In genomic region chrX:139216991-139217593, GRCm38 (mm10) we compare ENCODE assay signal across 9 mouse cellular contexts. TPM values are rescaled to one million over a fixed set of nuclear protein-coding genes. Genes with fewer than 3 reads are reported as not detected.
DNase-seq lines count a peak whose midpoint lies in the region; ATAC-seq lines count a peak whose summit lies in the region.
"Had no signal": no experiment of that assay in that cellular context is flagged by ENCODE, and none has a peak within 500 bp of the region (broad histone marks: within the 10 kb centered on the region; RNA-seq: fewer than 3 reads in every experiment).

No protein-coding gene starts in this region.

- H3K27me3 ChIP-seq in heart, embryonic 11.5 days (ENCODE audit: control insufficient read depth, insufficient read depth, low read length) = no peaks in the 10 kb centered on the region
- H3K27me3 ChIP-seq in kidney, embryonic 15.5 days = peaks cover 7% of the 10 kb centered on the region
- peaks cover 2% of the 10 kb centered on the region; the same call in 1 of the 2 replicates for H3K27me3 ChIP-seq in limb, embryonic 13.5 days
- H3K27me3 ChIP-seq in midbrain, embryonic 14.5 days (ENCODE audit: control insufficient read depth, insufficient read depth, low read length) = no peaks in the 10 kb centered on the region

- 15% methylated on average over 22 of the region's 22 CpGs for WGBS in heart, embryonic 11.5 days (ENCODE audit: insufficient replicate concordance)
- WGBS in kidney, embryonic 15.5 days = 24% methylated on average over 22 of the region's 22 CpGs
- WGBS in limb, embryonic 13.5 days = 13% methylated on average over 22 of the region's 22 CpGs
- 22% methylated on average over 22 of the region's 22 CpGs for WGBS in midbrain, embryonic 14.5 days

- H3K4me2 ChIP-seq in heart, embryonic 11.5 days = peak overlapping the region; percentile 56
- peak overlapping the region; percentile 55 for H3K4me2 ChIP-seq in kidney, embryonic 15.5 days
- peak overlapping the region; percentile 56 for H3K4me2 ChIP-seq in limb, embryonic 13.5 days (replicated peaks)
- H3K4me2 ChIP-seq in midbrain, embryonic 14.5 days (ENCODE audit: low read length) = peak overlapping the region; percentile 54

- peak overlapping the region; percentile 45 for H3K4me3 ChIP-seq in heart, embryonic 11.5 days (ENCODE audit: low read depth, low read length)
- H3K4me3 ChIP-seq in kidney, embryonic 15.5 days (replicated peaks) = peak overlapping the region; percentile 44
- peak overlapping the region; percentile 43 for H3K4me3 ChIP-seq in limb, embryonic 13.5 days
- peak overlapping the region; percentile 37 for H3K4me3 ChIP-seq in midbrain, embryonic 14.5 days (replicated peaks; ENCODE audit: low read depth, low read length)

- peak; percentile 86 for ATAC-seq in heart, embryonic 11.5 days (replicated peaks; ENCODE audit: insufficient number of reproducible peaks, low FRiP score, low TSS enrichment)
- ATAC-seq in kidney, embryonic 15.5 days (replicated peaks; ENCODE audit: low FRiP score) = peak; percentile 93
- ATAC-seq in limb, embryonic 13.5 days (ENCODE audit: low FRiP score, low read depth) = peak; percentile 93
- peak; percentile 91 for ATAC-seq in midbrain, embryonic 14.5 days (ENCODE audit: low FRiP score, low TSS enrichment)

- H3K4me1 ChIP-seq in heart, embryonic 11.5 days (ENCODE audit: control insufficient read depth, insufficient read depth, low read length) = no peaks in the 10 kb centered on the region; the same call in 1 of the 2 replicates
- H3K4me1 ChIP-seq in kidney, embryonic 15.5 days = no peaks in the 10 kb centered on the region
- H3K4me1 ChIP-seq in limb, embryonic 13.5 days = no peaks in the 10 kb centered on the region
- H3K4me1 ChIP-seq in midbrain, embryonic 14.5 days (ENCODE audit: control insufficient read depth, insufficient read depth, low read length) = 0 out of 2 replicates have a peak, but pooled peaks cover 3% of the 10 kb centered on the region

- H3K9me3 ChIP-seq in heart, embryonic 11.5 days (replicated peaks; ENCODE audit: control insufficient read depth, low read length) = no peaks in the 10 kb centered on the region
- no peaks in the 10 kb centered on the region for H3K9me3 ChIP-seq in kidney, embryonic 15.5 days (replicated peaks)
- no peaks in the 10 kb centered on the region for H3K9me3 ChIP-seq in limb, embryonic 13.5 days
- no peaks in the 10 kb centered on the region for H3K9me3 ChIP-seq in midbrain, embryonic 14.5 days (ENCODE audit: control insufficient read depth, low read length)
- H3K9me3 ChIP-seq: G1E had no signal

- H3K36me3 ChIP-seq in heart, embryonic 11.5 days (ENCODE audit: control insufficient read depth, insufficient read depth, low read length) = no peaks in the 10 kb centered on the region
- no peaks in the 10 kb centered on the region for H3K36me3 ChIP-seq in kidney, embryonic 15.5 days
- H3K36me3 ChIP-seq in limb, embryonic 13.5 days = no peaks in the 10 kb centered on the region
- H3K36me3 ChIP-seq in midbrain, embryonic 14.5 days (ENCODE audit: control insufficient read depth, insufficient read depth, low read length) = no peaks in the 10 kb centered on the region
- H3K36me3 ChIP-seq: G1E had no signal

- DNase-seq in thymus, postnatal 0 days (ENCODE audit: low spot score) = peak; percentile 51
- DNase-seq in thymus, postnatal 25 days = no peak
- DNase-seq in embryo, embryonic 11 days = peak; percentile 90
- DNase-seq in midbrain, embryonic 14.5 days = peak; percentile 84
- peak; percentile 10 for DNase-seq in telencephalon, adult 2 months (ENCODE audit: low read depth, low spot score)

- peak overlapping the region; percentile 49; the same call in 1 of the 2 replicates for H3K9ac ChIP-seq in heart, embryonic 11.5 days (ENCODE audit: low read depth, low read length)
- H3K9ac ChIP-seq in kidney, embryonic 15.5 days = no peak overlapping the region
- peak overlapping the region; percentile 48 for H3K9ac ChIP-seq in limb, embryonic 13.5 days
- peak overlapping the region; percentile 12; the same call in 1 of the 2 replicates for H3K9ac ChIP-seq in midbrain, embryonic 14.5 days (replicated peaks; ENCODE audit: low read length)

- H3K27ac ChIP-seq in heart, embryonic 11.5 days (ENCODE audit: low read depth, low read length) = no peak overlapping the region; the same call in 1 of the 2 replicates
- no peak overlapping the region for H3K27ac ChIP-seq in kidney, embryonic 15.5 days
- H3K27ac ChIP-seq in limb, embryonic 13.5 days = no peak overlapping the region
- no peak overlapping the region for H3K27ac ChIP-seq in midbrain, embryonic 14.5 days (replicated peaks; ENCODE audit: low read depth, low read length)

RNA-seq across cellular contexts. Expression of gene Mum1l1, which starts 7.2 kb away (rescaled TPM):
- polyA plus RNA-seq in thymus, postnatal 0 days (2015; fragmentation: Nextera tagmentation; extraction: Ambion mirVana) = 2.5 and 3.1 TPM in 2 replicates
- polyA plus RNA-seq in heart, embryonic 11.5 days (2014; fragmentation: Nextera tagmentation; extraction: Ambion mirVana) = 35.6 and 41.4 TPM in 2 replicates
- polyA plus RNA-seq in kidney, embryonic 15.5 days (2015; fragmentation: Nextera tagmentation; extraction: Ambion mirVana) = 14.0 and 15.3 TPM in 2 replicates
- 44.2 and 46.4 TPM in 2 replicates for polyA plus RNA-seq in limb, embryonic 13.5 days (2015; fragmentation: Nextera tagmentation; extraction: Ambion mirVana)
- polyA plus RNA-seq in midbrain, embryonic 14.5 days (2014; fragmentation: Nextera tagmentation; extraction: Ambion mirVana) = 7.3 and 10.2 TPM in 2 replicates
- polyA plus RNA-seq: G1E had no signal

RNA-seq across cellular contexts. Expression of gene 4933428M09Rik, which starts 38.1 kb away (rescaled TPM):
- not detected in 2 replicates for polyA plus RNA-seq in thymus, postnatal 0 days (2015; fragmentation: Nextera tagmentation; extraction: Ambion mirVana)
- not detected in 2 replicates for polyA plus RNA-seq in heart, embryonic 11.5 days (2014; fragmentation: Nextera tagmentation; extraction: Ambion mirVana)
- not detected in 2 replicates for polyA plus RNA-seq in kidney, embryonic 15.5 days (2015; fragmentation: Nextera tagmentation; extraction: Ambion mirVana)
- polyA plus RNA-seq in limb, embryonic 13.5 days (2015; fragmentation: Nextera tagmentation; extraction: Ambion mirVana) = not detected in 2 replicates
- polyA plus RNA-seq in midbrain, embryonic 14.5 days (2014; fragmentation: Nextera tagmentation; extraction: Ambion mirVana) = not detected in 2 replicates
- polyA plus RNA-seq: G1E had no signal
